In the genomic region with DNA sequence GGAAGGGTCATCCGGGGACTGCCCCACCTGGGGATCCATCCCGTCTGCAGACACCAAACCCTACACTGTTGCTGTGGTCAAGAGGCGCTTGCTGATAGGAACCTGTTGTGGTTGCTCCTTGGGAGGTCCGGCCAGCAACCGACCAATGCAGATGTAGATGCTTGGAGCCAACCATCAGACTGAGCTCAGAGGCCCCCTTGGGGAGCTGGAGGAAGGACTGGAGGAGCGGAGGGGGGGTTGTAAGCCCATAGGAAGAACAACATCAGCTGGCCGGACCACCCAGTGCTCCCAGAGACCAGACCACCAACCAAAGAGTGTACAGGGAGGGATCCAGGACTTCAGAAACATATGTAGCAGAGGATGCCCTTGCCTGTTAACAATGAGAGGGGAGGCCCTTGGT, we compare ENCODE assay signal across 26 mouse cellular contexts.
"Had no signal": no experiment of that assay in that cellular context is flagged by ENCODE, and none has a peak within 500 bp of the region (broad histone marks: within the 10 kb centered on the region; RNA-seq: fewer than 3 reads in every experiment).

No protein-coding gene starts in this region.

- H3K9me3 ChIP-seq: hindbrain, embryonic 10.5 days; hindbrain, embryonic 12.5 days; intestine, embryonic 15.5 days; limb, embryonic 10.5 days; limb, embryonic 12.5 days; liver, embryonic 13.5 days had no signal

- H3K27me3 ChIP-seq: intestine, embryonic 15.5 days; limb, embryonic 12.5 days had no signal

- ATAC-seq: hindbrain, embryonic 16.5 days; inflammation-experienced regulatory T-cells, adult 6 months; intestine, embryonic 15.5 days; intestine, postnatal 0 days had no signal

- H3K36me3 ChIP-seq: hindbrain, embryonic 10.5 days; hindbrain, embryonic 12.5 days; limb, embryonic 10.5 days; liver, embryonic 13.5 days had no signal

- H3K4me2 ChIP-seq: heart, embryonic 11.5 days; hindbrain, embryonic 12.5 days; hindbrain, embryonic 14.5 days; intestine, embryonic 15.5 days; limb, embryonic 12.5 days; liver, embryonic 11.5 days; liver, embryonic 13.5 days had no signal

- H3K27ac ChIP-seq: gastrocnemius, adult 2 months; heart, adult 2 months; hindbrain, embryonic 10.5 days; hindbrain, embryonic 12.5 days; hindbrain, embryonic 14.5 days; intestine, embryonic 15.5 days; layer of hippocampus, adult 2 months; left cerebral cortex, adult 2 months; limb, embryonic 10.5 days; limb, embryonic 12.5 days; liver, embryonic 13.5 days had no signal

- H3K4me3 ChIP-seq: gastrocnemius, adult 2 months; heart, adult 2 months; hindbrain, embryonic 10.5 days; hindbrain, embryonic 12.5 days; intestine, embryonic 15.5 days; layer of hippocampus, adult 2 months; left cerebral cortex, adult 2 months; limb, embryonic 10.5 days; limb, embryonic 12.5 days; liver, embryonic 13.5 days had no signal

- H3K9ac ChIP-seq: hindbrain, embryonic 12.5 days; hindbrain, embryonic 14.5 days; intestine, embryonic 15.5 days; limb, embryonic 12.5 days; liver, embryonic 13.5 days had no signal

- DNase-seq: gastrocnemius, adult 2 months; gastrocnemius, postnatal 10 days; gastrocnemius, postnatal 25 days; heart, adult 2 months; heart, postnatal 10 days; heart, postnatal 4 days; kidney, adult 18-20 months; kidney, adult 9 months; kidney, postnatal 10 days; kidney, postnatal 25 days; kidney, postnatal 4 days; liver; liver, embryonic 13.5 days had no signal
